Mouse (Mus musculus) midbrain, embryonic 14.5 days (tissue): ENCODE results near the gene Khdc3. TPM values are rescaled to one million over a fixed set of nuclear protein-coding genes. Genes with fewer than 3 reads are reported as not detected.

ENCODE experiments used
- ATAC-seq: fragments of 200-750 bp; cut with Nextera tagmentation; 2 replicates; pipeline ENCODE4 v1.8.0; 2017; ENCODE audit warnings: moderate number of reproducible peaks, moderate library complexity; ENCODE audit not compliant: low FRiP score, low TSS enrichment
- DNase-seq: peaks from one replicate; pipeline ENCODE4 v3.0.0-alpha.2; 2015
- H3K27ac ChIP-seq: fragments of 300-500 bp; sonication (generic); replicated peaks from 2 replicates; pipeline ENCODE4 v1.5.1; 2014; ENCODE audit warnings: mild to moderate bottlenecking, low read depth, low read length, moderate library complexity
- H3K27me3 ChIP-seq: fragments of 300-500 bp; sonication (generic); 2 replicates; pipeline ENCODE4 v1.6.1; 2014; ENCODE audit warnings: low read length, control low read depth, mixed read lengths; ENCODE audit not compliant: control insufficient read depth, insufficient read depth
- H3K36me3 ChIP-seq: fragments of 300-500 bp; sonication (generic); 2 replicates; pipeline ENCODE4 v1.6.1; 2014; ENCODE audit warnings: low read length, control low read depth; ENCODE audit not compliant: control insufficient read depth, insufficient read depth
- H3K4me1 ChIP-seq: fragments of 300-500 bp; sonication (generic); 2 replicates; pipeline ENCODE4 v1.6.1; 2014; ENCODE audit warnings: mild to moderate bottlenecking, antibody characterized with exemption, low read length, control low read depth; ENCODE audit not compliant: control insufficient read depth, insufficient read depth
- H3K4me2 ChIP-seq: fragments of 300-500 bp; sonication (generic); 2 replicates; pipeline ENCODE4 v1.6.1; 2014; ENCODE audit warnings: mild to moderate bottlenecking, low read length, moderate library complexity
- H3K4me3 ChIP-seq: fragments of 300-500 bp; sonication (generic); replicated peaks from 2 replicates; pipeline ENCODE4 v1.5.1; 2014; ENCODE audit warnings: low read depth, low read length
- H3K9ac ChIP-seq: fragments of 300-500 bp; sonication (generic); replicated peaks from 2 replicates; pipeline ENCODE4 v1.6.1; 2014; ENCODE audit warnings: mild to moderate bottlenecking, low read length, moderate library complexity
- H3K9me3 ChIP-seq: fragments of 300-500 bp; sonication (generic); 2 replicates; pipeline ENCODE4 v1.6.1; 2016; ENCODE audit warnings: low read length, control low read depth, mixed read lengths; ENCODE audit not compliant: control insufficient read depth
- WGBS: fragments of 180-500 bp; shearing (Covaris S2); extraction: QIAGEN DNeasy Blood & Tissue Kit; methylation state at CpG from one replicate; pipeline ENCODE4 v1.1.7; 2014; 5-methylcytosine and 5-hydroxymethylcytosine counted together
- polyA plus RNA-seq: library from polyadenylated mRNA; unstranded; fragments of >200 nt; fragmentation: Nextera tagmentation; extraction: Ambion mirVana; gene quantifications from 2 replicates; pipeline ENCODE4 v1.2.1, GENCODE M21; 2014

The Khdc3 gene
- polyA plus RNA-seq, 1 experiment from 2014 or later: 0.24 TPM

- Histone ChIP-seq H3K27ac (no peak overlapping the region), H3K4me3 (no peak overlapping the region), H3K4me1 (no peaks in the 10 kb centered on the region), H3K4me2 (no peak overlapping the region), H3K9ac (no peak overlapping the region), H3K36me3 (peaks cover 48% of the 10 kb centered on the region), H3K9me3 (no peaks in the 10 kb centered on the region), H3K27me3 (no peaks in the 10 kb centered on the region)
- no peak; the same call in 1 of the 2 replicates for ATAC-seq
- WGBS: 43% methylated on average over 8 of the region's 8 CpGs
- peak; percentile 43 for DNase-seq
Observed at GRCm38 (mm10) chr9:73129875-73130274, 28.2 kb downstream of the Khdc3 start.

- H3K9me3 ChIP-seq: no peaks in the 10 kb centered on the region
- WGBS: 90% methylated on average over 4 of the region's 4 CpGs
- H3K4me2 ChIP-seq: no peak overlapping the region
- no peak for ATAC-seq
- peaks cover 41% of the 10 kb centered on the region for H3K36me3 ChIP-seq
- H3K27ac ChIP-seq: no peak overlapping the region
- DNase-seq: no peak
- H3K4me3 ChIP-seq: no peak overlapping the region
- no peaks in the 10 kb centered on the region for H3K27me3 ChIP-seq
- no peaks in the 10 kb centered on the region for H3K4me1 ChIP-seq
- H3K9ac ChIP-seq: no peak overlapping the region
Observed at GRCm38 (mm10) chr9:73130529-73130928, 28.9 kb downstream of the Khdc3 start.

GRCm38 (mm10) chr9:73137341-73137886, 35.8 kb downstream of the Khdc3 start:
- no peak for ATAC-seq
- Histone ChIP-seq H3K4me2 (no peak overlapping the region), H3K27ac (no peak overlapping the region), H3K4me1 (no peaks in the 10 kb centered on the region), H3K9me3 (no peaks in the 10 kb centered on the region), H3K36me3 (no peaks in the 10 kb centered on the region), H3K27me3 (no peaks in the 10 kb centered on the region), H3K9ac (no peak overlapping the region), H3K4me3 (no peak overlapping the region)
- WGBS: 75% methylated on average over 11 of the region's 11 CpGs
- no peak for DNase-seq

Other genes starting within 250 kb of the Khdc3 start
- 15.5 and 16.3 TPM in 2 replicates for gene Pygo1, start 176.2 kb upstream of the Khdc3 start, polyA plus RNA-seq
- gene Dyx1c1, start 143.1 kb upstream of the Khdc3 start, polyA plus RNA-seq: 1.7 and 1.8 TPM in 2 replicates
- gene Gm44503, start 143.0 kb upstream of the Khdc3 start, polyA plus RNA-seq: not detected in 2 replicates
- gene Ccpg1os, start 116.5 kb upstream of the Khdc3 start, polyA plus RNA-seq: 20.8 and 25.2 TPM in 2 replicates
- 28.4 and 44.1 TPM in 2 replicates for gene Ccpg1, start 116.4 kb upstream of the Khdc3 start, polyA plus RNA-seq
- gene Pigb, start 61.5 kb upstream of the Khdc3 start, polyA plus RNA-seq: 13.6 and 16.8 TPM in 2 replicates
- 0.74 and 1.0 TPM in 2 replicates for gene Rab27a, start 57.0 kb upstream of the Khdc3 start, polyA plus RNA-seq
- gene Gm20509, start 634 bp downstream of the Khdc3 start, polyA plus RNA-seq: not detected in 2 replicates
- 121 and 122 TPM in 2 replicates for gene Rsl24d1, start 11.6 kb downstream of the Khdc3 start, polyA plus RNA-seq